Mouse (Mus musculus) layer of hippocampus, postnatal 10 days (tissue): ENCODE results near the gene Casq2. TPM values are rescaled to one million over a fixed set of nuclear protein-coding genes. Genes with fewer than 3 reads are reported as not detected.

Experiments
- DNase-seq, 2 experiments: peaks; one replicate each; pipeline ENCODE4 v3.0.0; 2021; ENCODE audit warnings: low spot score in 2 of 2
- long read RNA-seq: library from polyadenylated mRNA; stranded (forward); transcript quantifications from one replicate; pipeline ENCODE4 v2.0.0, GENCODE M21; 2023
- total RNA-seq, 2 experiments: library from RNA; stranded (reverse); gene quantifications; 2 replicates each; pipeline ENCODE4 v1.2.3; 2021

The Casq2 gene
- 1 to 10 TPM; 1.4 to 1.7 TPM for total RNA-seq
- long read RNA-seq = 0 reads

DNA sequence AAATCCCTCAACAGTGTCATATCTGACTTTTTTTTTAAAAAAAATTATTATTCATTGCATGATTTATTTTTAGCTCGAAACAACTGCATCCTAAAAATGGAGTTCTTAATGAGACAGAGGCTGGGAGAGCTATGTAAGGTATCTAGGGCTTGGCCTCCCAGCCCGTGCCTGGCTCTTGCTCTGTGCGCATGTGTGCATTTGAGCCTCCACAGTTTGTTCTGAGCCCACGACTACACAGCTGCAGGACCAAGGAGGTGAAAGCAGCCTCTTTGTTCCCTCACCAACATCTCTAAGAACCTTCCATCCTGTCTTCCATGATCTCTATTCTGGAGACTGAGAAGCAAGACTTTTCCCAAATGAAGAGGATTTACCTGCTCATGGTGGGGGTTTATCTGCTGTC lies at the start of gene Casq2:
Gene Casq2, plus strand, starts transcription at position 133 of the 400 bp plus-strand sequence.
- no peak for DNase-seq

DNA sequence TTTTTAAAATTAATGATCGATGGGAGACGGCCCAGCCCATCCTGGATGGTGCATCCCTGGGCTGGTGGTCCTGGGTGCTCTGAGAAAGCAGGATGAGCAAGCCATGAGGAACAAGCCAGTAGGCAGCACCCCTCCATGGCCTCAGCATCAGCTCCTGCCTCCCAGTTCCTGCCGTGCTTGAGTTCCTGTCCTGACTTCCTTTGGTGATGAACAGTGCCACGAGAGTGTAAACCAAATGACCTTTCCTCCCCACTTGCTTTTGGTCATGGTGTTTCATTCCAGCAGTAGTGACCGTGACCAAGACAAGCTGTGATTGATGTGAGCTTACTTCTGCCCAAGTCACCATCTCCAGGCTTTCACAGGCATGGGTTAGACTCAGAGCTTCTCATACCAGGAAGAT lies 48.4 kb upstream of the Casq2 start:
- no peak for DNase-seq

DNA sequence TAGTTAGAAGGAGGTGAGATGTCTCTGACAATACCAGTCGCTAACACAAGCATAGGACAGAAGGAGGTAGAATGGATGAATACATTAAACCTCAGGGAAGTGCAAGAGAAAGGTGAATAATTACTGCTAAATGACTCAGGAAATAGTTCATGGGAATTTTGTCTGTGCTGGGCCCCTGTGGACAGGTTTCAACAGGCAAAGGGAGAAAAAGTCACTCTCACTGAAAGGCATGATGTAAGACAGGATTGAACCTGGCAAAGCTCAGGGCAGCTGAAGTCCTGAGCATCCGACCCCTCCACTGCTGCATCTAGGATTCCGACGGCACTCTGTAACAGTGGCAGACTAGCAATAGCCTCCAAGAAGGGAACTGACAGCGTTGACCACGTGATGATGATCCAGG lies 47.6 kb upstream of the Casq2 start:
- no peak for DNase-seq

GRCm38 (mm10) chr3:102041632-102042031 lies 44.6 kb upstream of the Casq2 start:
- no peak for DNase-seq

- peak in 1 of 2 experiments; percentile 24 for DNase-seq
These were observed 41.1 kb upstream of the Casq2 start for GRCm38 (mm10) chr3:102045071-102045470.

DNA sequence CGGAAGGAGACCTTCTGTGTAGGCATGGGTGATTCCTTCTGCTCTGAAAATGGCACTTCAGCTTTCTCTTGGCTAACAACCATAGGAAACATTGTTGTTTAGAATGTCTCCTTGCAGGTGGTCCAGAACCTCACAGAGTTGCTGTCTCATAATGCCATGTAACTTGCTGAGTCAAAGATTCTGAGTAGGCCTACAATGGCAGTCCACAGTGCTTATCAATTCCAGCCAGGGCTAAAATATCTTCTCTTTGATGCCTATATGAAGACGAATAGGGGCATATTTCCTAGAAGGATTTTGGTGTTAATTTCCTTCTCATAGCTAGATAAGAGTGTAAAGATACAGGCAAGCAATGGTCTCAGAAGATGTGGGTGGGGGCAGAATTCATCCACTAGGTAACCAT lies 38.7 kb upstream of the Casq2 start:
- DNase-seq = no peak

- DNase-seq = no peak
These were observed 36.8 kb upstream of the Casq2 start for GRCm38 (mm10) chr3:102049207-102050104.

GRCm38 (mm10) chr3:102052036-102052435 lies 34.2 kb upstream of the Casq2 start:
- no peak for DNase-seq

- no peak for DNase-seq
These were observed 32.9 kb upstream of the Casq2 start for GRCm38 (mm10) chr3:102053293-102053692.

DNA sequence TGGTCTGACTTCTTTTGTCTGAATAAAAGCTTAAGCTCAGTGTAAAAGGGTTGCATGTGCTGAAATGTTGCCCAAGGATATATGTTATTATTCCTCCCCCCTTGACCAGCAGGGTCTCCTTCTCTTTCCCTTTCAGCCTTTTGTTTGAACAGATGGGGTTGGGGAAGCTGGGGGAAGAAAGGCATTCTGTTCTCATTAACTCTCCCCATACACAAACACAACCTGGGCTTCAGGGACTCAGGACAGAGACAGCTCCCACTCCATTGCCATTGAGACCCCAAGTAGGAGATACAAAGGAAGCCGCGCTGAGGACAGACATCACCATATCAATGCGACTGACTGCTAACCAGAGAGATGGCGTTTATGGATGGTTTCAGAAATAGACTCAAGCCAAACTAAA lies 30.3 kb upstream of the Casq2 start:
- no peak for DNase-seq

- DNase-seq = no peak
These were observed 26.1 kb upstream of the Casq2 start for GRCm38 (mm10) chr3:102060065-102060464.

- peak; percentile 70 to 75 for DNase-seq
These were observed 24.1 kb upstream of the Casq2 start for GRCm38 (mm10) chr3:102061923-102062670.

DNA sequence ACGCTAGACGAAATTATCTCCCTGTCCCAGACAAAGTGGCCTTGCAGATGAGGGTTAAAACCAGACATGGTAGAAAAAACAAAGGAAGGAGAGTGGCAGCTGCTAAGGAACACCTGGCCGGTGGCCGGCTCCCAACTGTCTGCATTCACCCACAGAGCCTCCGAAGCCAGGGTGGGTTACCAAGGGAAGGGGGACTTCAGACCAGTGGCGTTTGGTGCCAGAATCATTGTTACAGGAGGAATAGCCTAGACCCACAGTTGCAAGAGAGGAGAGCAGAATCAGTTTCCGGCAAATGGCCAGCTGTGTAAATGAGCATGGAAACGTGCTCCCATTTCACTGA lies 23.6 kb upstream of the Casq2 start:
- DNase-seq = no peak

DNA sequence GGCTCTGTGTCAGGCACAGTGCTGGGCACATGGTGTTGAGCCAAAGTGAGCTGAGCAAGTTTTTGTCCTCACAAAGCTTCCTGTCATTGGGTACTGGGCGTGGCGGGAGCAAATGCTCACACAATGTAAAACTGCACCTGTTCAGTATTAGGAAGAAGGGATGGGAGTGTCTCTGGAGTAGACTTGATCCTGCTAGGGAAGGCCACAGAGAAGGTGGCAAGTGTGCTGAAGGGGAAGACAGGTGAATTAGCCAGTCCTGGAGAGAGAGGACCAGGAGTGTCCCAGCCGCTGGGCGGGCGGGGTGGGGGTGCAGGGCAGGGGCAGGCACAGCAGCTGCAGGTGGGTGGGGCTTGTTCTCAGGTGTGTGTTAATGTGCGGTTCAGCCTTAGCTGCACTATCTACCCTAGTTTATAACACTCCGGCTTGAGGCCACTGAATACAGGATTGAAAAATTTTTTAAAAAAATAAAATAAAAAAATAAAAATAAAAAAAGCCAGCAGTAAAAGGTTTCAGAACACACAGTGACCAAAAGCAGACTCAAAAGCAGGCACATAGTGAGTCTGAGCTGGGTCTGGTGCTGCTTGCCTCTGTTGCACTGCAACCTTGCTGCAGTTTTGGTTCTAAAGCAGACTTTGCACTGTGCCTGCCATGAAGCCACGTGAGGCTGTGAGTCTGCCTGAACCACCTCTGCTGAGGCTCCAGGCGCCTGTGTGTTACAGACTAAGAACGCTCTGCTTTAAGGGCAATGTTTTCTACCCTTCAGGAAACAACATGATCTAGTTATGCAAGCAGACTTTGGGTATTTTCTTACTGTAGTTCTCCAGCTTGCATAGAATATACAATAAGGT lies 22.7 kb upstream of the Casq2 start:
- no peak for DNase-seq

- DNase-seq = no peak
These were observed 21.6 kb upstream of the Casq2 start for GRCm38 (mm10) chr3:102064566-102064965.

DNA sequence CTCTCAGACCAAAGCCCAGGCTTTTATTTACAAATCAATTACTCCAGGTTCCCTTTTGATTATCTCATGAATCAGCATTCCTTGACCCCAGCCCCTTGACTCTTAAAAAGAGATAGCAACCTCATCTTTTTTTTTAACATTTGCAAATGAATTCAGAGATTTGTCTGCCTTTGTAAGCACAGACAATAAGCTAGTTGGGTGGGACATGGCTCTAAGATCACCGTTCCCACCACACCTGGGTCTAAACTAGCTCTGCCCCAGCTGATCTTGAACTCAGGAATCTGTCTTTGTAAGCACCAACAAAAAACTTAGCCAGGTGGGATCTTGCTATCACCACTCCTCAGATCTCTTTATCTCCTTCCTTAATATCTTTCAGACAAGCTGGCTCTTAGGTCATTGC lies 18.9 kb upstream of the Casq2 start:
- DNase-seq = no peak

GRCm38 (mm10) chr3:102067861-102068260 lies 18.4 kb upstream of the Casq2 start:
- no peak for DNase-seq

GRCm38 (mm10) chr3:102069260-102069659 lies 17.0 kb upstream of the Casq2 start:
- DNase-seq = no peak

GRCm38 (mm10) chr3:102069686-102070085 lies 16.5 kb upstream of the Casq2 start:
- DNase-seq = no peak

GRCm38 (mm10) chr3:102070360-102070759 lies 15.9 kb upstream of the Casq2 start:
- DNase-seq = no peak

GRCm38 (mm10) chr3:102071016-102071415 lies 15.2 kb upstream of the Casq2 start:
- peak; percentile 37 to 50 for DNase-seq

DNA sequence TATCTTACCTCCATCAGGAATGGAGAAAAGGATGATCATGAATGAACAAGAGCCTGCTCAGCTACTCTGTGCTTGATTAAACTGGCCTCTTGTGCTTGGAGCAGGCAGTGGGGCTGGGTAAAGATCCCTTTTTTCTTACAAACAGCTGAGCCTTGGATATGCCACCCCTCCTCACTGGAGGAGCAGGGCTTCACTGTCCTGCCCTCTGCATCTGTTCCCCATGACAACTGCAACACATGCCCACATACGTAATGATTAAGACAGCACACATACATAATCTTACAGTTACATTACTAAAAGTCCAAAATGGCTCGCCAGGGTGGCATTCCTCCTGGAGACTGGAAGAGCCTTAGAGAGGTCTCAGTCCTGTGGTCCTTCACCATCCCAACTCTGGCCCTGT lies 6.8 kb upstream of the Casq2 start:
- no peak for DNase-seq
